Mouse (Mus musculus): ENCODE results near the gene Ccdc158. TPM values are rescaled to one million over a fixed set of nuclear protein-coding genes. Genes with fewer than 3 reads are reported as not detected.

The Ccdc158 gene
- total and polyA plus RNA-seq, 3 experiments, result 0.09 TPM; not detected in 2

- Histone ChIP-seq H3K36me3 (ENCODE audit: control insufficient read depth, insufficient read depth, low read length) (no peaks in the 10 kb centered on the region), H3K4me1 (ENCODE audit: control insufficient read depth, insufficient read depth, low read length) (no peaks in the 10 kb centered on the region), H3K27ac (no peak overlapping the region), H3K79me2 (replicated peaks; ENCODE audit: control insufficient read depth, insufficient read depth, low read length) (no peaks in the 10 kb centered on the region), H3K27me3 (ENCODE audit: control insufficient read depth, insufficient read depth, low read length) (no peaks in the 10 kb centered on the region), H3K9ac (ENCODE audit: low read depth, low read length) (no peak overlapping the region), H3K4me3 (no peak overlapping the region)
- WGBS, result 35% methylated on average over 7 of the region's 7 CpGs
- no peak for DNase-seq
- no peak for TF ChIP-seq CTCF (IDR thresholded peaks at IDR 0.05)
- no peak for TF ChIP-seq EP300 (IDR thresholded peaks at IDR 0.05; ENCODE audit: insufficient read depth, low read depth, low read length)
- no peak for TF ChIP-seq POLR2A (IDR thresholded peaks at IDR 0.05; ENCODE audit: insufficient read depth, low read depth, low read length)
- intact Hi-C loops (cut with DNase I), result no loop called here
Measured at GRCm38 (mm10) chr5:92627896-92628295, 47.2 kb downstream of the Ccdc158 start.

- no peaks in the 10 kb centered on the region for H3K79me2 ChIP-seq (replicated peaks; ENCODE audit: control insufficient read depth, insufficient read depth, low read length)
- H3K9ac ChIP-seq (ENCODE audit: low read depth, low read length), result no peak overlapping the region
- H3K4me3 ChIP-seq, result no peak overlapping the region
- TF ChIP-seq POLR2A (IDR thresholded peaks at IDR 0.05; ENCODE audit: insufficient read depth, low read depth, low read length), result no peak
- no peak for TF ChIP-seq EP300 (IDR thresholded peaks at IDR 0.05; ENCODE audit: insufficient read depth, low read depth, low read length)
- TF ChIP-seq CTCF (IDR thresholded peaks at IDR 0.05), result no peak
- H3K36me3 ChIP-seq (ENCODE audit: control insufficient read depth, insufficient read depth, low read length), result no peaks in the 10 kb centered on the region
- no peaks in the 10 kb centered on the region for H3K27me3 ChIP-seq (ENCODE audit: control insufficient read depth, insufficient read depth, low read length)
- no peaks in the 10 kb centered on the region for H3K4me1 ChIP-seq (ENCODE audit: control insufficient read depth, insufficient read depth, low read length)
- H3K27ac ChIP-seq, result no peak overlapping the region
- intact Hi-C loops (cut with DNase I), result no loop called here
- WGBS, result 83% methylated on average over 5 of the region's 5 CpGs
- DNase-seq, result no peak
Measured at GRCm38 (mm10) chr5:92621883-92622282, 53.2 kb downstream of the Ccdc158 start.

- no peak overlapping the region for H3K4me3 ChIP-seq
- WGBS, result 92% methylated on average over 4 of the region's 4 CpGs
- no peak for DNase-seq
- H3K79me2 ChIP-seq (replicated peaks; ENCODE audit: control insufficient read depth, insufficient read depth, low read length), result no peaks in the 10 kb centered on the region
- H3K27ac ChIP-seq, result no peak overlapping the region
- TF ChIP-seq CTCF (IDR thresholded peaks at IDR 0.05) (no peak), EP300 (IDR thresholded peaks at IDR 0.05; ENCODE audit: insufficient read depth, low read depth, low read length) (no peak), POLR2A (IDR thresholded peaks at IDR 0.05; ENCODE audit: insufficient read depth, low read depth, low read length) (no peak)
- H3K27me3 ChIP-seq (ENCODE audit: control insufficient read depth, insufficient read depth, low read length), result no peaks in the 10 kb centered on the region
- H3K36me3 ChIP-seq (ENCODE audit: control insufficient read depth, insufficient read depth, low read length), result no peaks in the 10 kb centered on the region
- intact Hi-C loops (cut with DNase I), result no loop called here
- H3K9ac ChIP-seq (ENCODE audit: low read depth, low read length), result no peak overlapping the region
- H3K4me1 ChIP-seq (ENCODE audit: control insufficient read depth, insufficient read depth, low read length), result no peaks in the 10 kb centered on the region
Measured at GRCm38 (mm10) chr5:92612756-92613155, 62.3 kb downstream of the Ccdc158 start.

GRCm38 (mm10) chr5:92607492-92608229 is 67.4 kb downstream of the Ccdc158 start:
- TF ChIP-seq EP300 (IDR thresholded peaks at IDR 0.05; ENCODE audit: insufficient read depth, low read depth, low read length) (no peak), CTCF (IDR thresholded peaks at IDR 0.05) (no peak), POLR2A (IDR thresholded peaks at IDR 0.05; ENCODE audit: insufficient read depth, low read depth, low read length) (no peak)
- Histone ChIP-seq H3K9ac (ENCODE audit: low read depth, low read length) (no peak overlapping the region), H3K27ac (no peak overlapping the region), H3K27me3 (ENCODE audit: control insufficient read depth, insufficient read depth, low read length) (no peaks in the 10 kb centered on the region), H3K79me2 (replicated peaks; ENCODE audit: control insufficient read depth, insufficient read depth, low read length) (no peaks in the 10 kb centered on the region), H3K4me1 (ENCODE audit: control insufficient read depth, insufficient read depth, low read length) (peaks cover 3% of the 10 kb centered on the region), H3K36me3 (ENCODE audit: control insufficient read depth, insufficient read depth, low read length) (no peaks in the 10 kb centered on the region), H3K4me3 (no peak overlapping the region)
- DNase-seq, result no peak
- WGBS, result 91% methylated on average over 5 of the region's 5 CpGs
- intact Hi-C loops (cut with DNase I), result no loop called here

- Histone ChIP-seq H3K79me2 (replicated peaks; ENCODE audit: control insufficient read depth, insufficient read depth, low read length) (no peaks in the 10 kb centered on the region), H3K9ac (ENCODE audit: low read depth, low read length) (no peak overlapping the region), H3K4me1 (ENCODE audit: control insufficient read depth, insufficient read depth, low read length) (peaks cover 3% of the 10 kb centered on the region), H3K27ac (no peak overlapping the region), H3K36me3 (ENCODE audit: control insufficient read depth, insufficient read depth, low read length) (no peaks in the 10 kb centered on the region), H3K27me3 (ENCODE audit: control insufficient read depth, insufficient read depth, low read length) (no peaks in the 10 kb centered on the region), H3K4me3 (no peak overlapping the region)
- TF ChIP-seq CTCF (IDR thresholded peaks at IDR 0.05), result no peak
- no peak for TF ChIP-seq POLR2A (IDR thresholded peaks at IDR 0.05; ENCODE audit: insufficient read depth, low read depth, low read length)
- no peak for TF ChIP-seq EP300 (IDR thresholded peaks at IDR 0.05; ENCODE audit: insufficient read depth, low read depth, low read length)
- intact Hi-C loops (cut with DNase I), result no loop called here
- 28% methylated on average over 10 of the region's 10 CpGs for WGBS
- DNase-seq, result peak; percentile 18 to 38
Measured at GRCm38 (mm10) chr5:92604452-92605247, 70.4 kb downstream of the Ccdc158 start.

Measured in heart, adult 2 months (tissue).